Mouse (Mus musculus): Measurements from ENCODE around the gene Epha4. TPM values are rescaled to one million over a fixed set of nuclear protein-coding genes. Genes with fewer than 3 reads are reported as not detected.

Gene Epha4
- polyA plus RNA-seq, 1 experiment from 2014 or later, result 23.2 TPM

- DNase-seq (ENCODE audit: low spot score) (no peak), ATAC-seq (ENCODE audit: low read depth) (no peak)
- Histone ChIP-seq H3K36me3 (ENCODE audit: control insufficient read depth, insufficient read depth, low read length) (peaks cover 4% of the 10 kb centered on the region; the same call in 1 of the 2 replicates), H3K4me3 (ENCODE audit: low read depth, low read length) (no peak overlapping the region), H3K4me1 (ENCODE audit: control insufficient read depth, insufficient read depth, low read length) (peaks cover 6% of the 10 kb centered on the region; the same call in 1 of the 2 replicates), H3K9ac (ENCODE audit: low read depth, low read length) (no peak overlapping the region), H3K4me2 (ENCODE audit: low read depth, low read length) (no peak overlapping the region), H3K9me3 (ENCODE audit: control insufficient read depth, low read length) (no peaks in the 10 kb centered on the region), H3K27me3 (replicated peaks; ENCODE audit: control insufficient read depth, insufficient read depth, low read length) (no peaks in the 10 kb centered on the region), H3K27ac (replicated peaks; ENCODE audit: low read depth, low read length) (no peak overlapping the region)
- WGBS, result 63% methylated on average over 10 of the region's 10 CpGs
Observed at GRCm38 (mm10) chr1:77437881-77438610, 76.8 kb downstream of the Epha4 start.

- 19% methylated on average over 4 of the region's 4 CpGs for WGBS
- H3K27me3 ChIP-seq (replicated peaks; ENCODE audit: control insufficient read depth, insufficient read depth, low read length), result no peaks in the 10 kb centered on the region
- H3K36me3 ChIP-seq (ENCODE audit: control insufficient read depth, insufficient read depth, low read length), result no peaks in the 10 kb centered on the region
- no peak overlapping the region for H3K4me2 ChIP-seq (ENCODE audit: low read depth, low read length)
- DNase-seq (ENCODE audit: low spot score), result no peak
- no peak overlapping the region for H3K27ac ChIP-seq (replicated peaks; ENCODE audit: low read depth, low read length)
- no peaks in the 10 kb centered on the region for H3K4me1 ChIP-seq (ENCODE audit: control insufficient read depth, insufficient read depth, low read length)
- no peak overlapping the region for H3K9ac ChIP-seq (ENCODE audit: low read depth, low read length)
- H3K4me3 ChIP-seq (ENCODE audit: low read depth, low read length), result no peak overlapping the region
- no peaks in the 10 kb centered on the region for H3K9me3 ChIP-seq (ENCODE audit: control insufficient read depth, low read length)
- no peak for ATAC-seq (ENCODE audit: low read depth)
Observed at GRCm38 (mm10) chr1:77435045-77435444, 79.8 kb downstream of the Epha4 start.

- WGBS, result 97% methylated on average over 3 of the region's 3 CpGs
- ATAC-seq (ENCODE audit: low read depth) (no peak), DNase-seq (ENCODE audit: low spot score) (no peak)
- Histone ChIP-seq H3K9me3 (ENCODE audit: control insufficient read depth, low read length) (no peaks in the 10 kb centered on the region), H3K36me3 (ENCODE audit: control insufficient read depth, insufficient read depth, low read length) (no peaks in the 10 kb centered on the region), H3K27ac (replicated peaks; ENCODE audit: low read depth, low read length) (no peak overlapping the region), H3K9ac (ENCODE audit: low read depth, low read length) (no peak overlapping the region), H3K4me1 (ENCODE audit: control insufficient read depth, insufficient read depth, low read length) (no peaks in the 10 kb centered on the region), H3K4me2 (ENCODE audit: low read depth, low read length) (no peak overlapping the region), H3K27me3 (replicated peaks; ENCODE audit: control insufficient read depth, insufficient read depth, low read length) (no peaks in the 10 kb centered on the region), H3K4me3 (ENCODE audit: low read depth, low read length) (no peak overlapping the region)
Observed at GRCm38 (mm10) chr1:77433148-77433547, 81.7 kb downstream of the Epha4 start.

- Histone ChIP-seq H3K36me3 (ENCODE audit: control insufficient read depth, insufficient read depth, low read length) (no peaks in the 10 kb centered on the region), H3K4me2 (ENCODE audit: low read depth, low read length) (no peak overlapping the region), H3K9ac (ENCODE audit: low read depth, low read length) (no peak overlapping the region), H3K27ac (replicated peaks; ENCODE audit: low read depth, low read length) (no peak overlapping the region), H3K27me3 (replicated peaks; ENCODE audit: control insufficient read depth, insufficient read depth, low read length) (no peaks in the 10 kb centered on the region), H3K4me1 (ENCODE audit: control insufficient read depth, insufficient read depth, low read length) (no peaks in the 10 kb centered on the region), H3K4me3 (ENCODE audit: low read depth, low read length) (no peak overlapping the region), H3K9me3 (ENCODE audit: control insufficient read depth, low read length) (no peaks in the 10 kb centered on the region)
- 86% methylated on average over 2 of the region's 2 CpGs for WGBS
- DNase-seq (ENCODE audit: low spot score), result no peak
- ATAC-seq (ENCODE audit: low read depth), result no peak
Observed at GRCm38 (mm10) chr1:77432489-77432888, 82.4 kb downstream of the Epha4 start.

- 62% methylated on average over 6 of the region's 6 CpGs for WGBS
- ATAC-seq (ENCODE audit: low read depth), result peak; percentile 41; the same call in 1 of the 2 replicates
- H3K27me3 ChIP-seq (replicated peaks; ENCODE audit: control insufficient read depth, insufficient read depth, low read length), result no peaks in the 10 kb centered on the region
Observed at GRCm38 (mm10) chr1:77429174-77429573, 85.7 kb downstream of the Epha4 start.

GRCm38 (mm10) chr1:77426956-77427355 lies 87.9 kb downstream of the Epha4 start:
- DNase-seq (ENCODE audit: low spot score) (peak; percentile 40), ATAC-seq (ENCODE audit: low read depth) (no peak)
- 52% methylated on average over 6 of the region's 6 CpGs for WGBS

More at GRCm38 (mm10) chr1:77429174-77429573, 85.7 kb downstream of the Epha4 start:
- Histone ChIP-seq H3K36me3 (ENCODE audit: control insufficient read depth, insufficient read depth, low read length) (peaks cover 23% of the 10 kb centered on the region; the same call in 1 of the 2 replicates), H3K9me3 (ENCODE audit: control insufficient read depth, low read length) (no peaks in the 10 kb centered on the region), H3K9ac (ENCODE audit: low read depth, low read length) (no peak overlapping the region), H3K27ac (replicated peaks; ENCODE audit: low read depth, low read length) (no peak overlapping the region), H3K4me1 (ENCODE audit: control insufficient read depth, insufficient read depth, low read length) (0 out of 2 replicates have a peak, but pooled peaks cover 5% of the 10 kb centered on the region), H3K4me3 (ENCODE audit: low read depth, low read length) (no peak overlapping the region), H3K4me2 (ENCODE audit: low read depth, low read length) (no peak overlapping the region)
- DNase-seq (ENCODE audit: low spot score), result no peak

GRCm38 (mm10) chr1:77425171-77425570 lies 89.7 kb downstream of the Epha4 start:
- no peak for DNase-seq (ENCODE audit: low spot score)
- ATAC-seq (ENCODE audit: low read depth), result no peak
- Histone ChIP-seq H3K36me3 (ENCODE audit: control insufficient read depth, insufficient read depth, low read length) (peaks cover 28% of the 10 kb centered on the region; the same call in 1 of the 2 replicates), H3K27ac (replicated peaks; ENCODE audit: low read depth, low read length) (no peak overlapping the region), H3K4me2 (ENCODE audit: low read depth, low read length) (no peak overlapping the region), H3K4me1 (ENCODE audit: control insufficient read depth, insufficient read depth, low read length) (peaks cover 13% of the 10 kb centered on the region), H3K9me3 (ENCODE audit: control insufficient read depth, low read length) (no peaks in the 10 kb centered on the region), H3K4me3 (ENCODE audit: low read depth, low read length) (no peak overlapping the region), H3K27me3 (replicated peaks; ENCODE audit: control insufficient read depth, insufficient read depth, low read length) (no peaks in the 10 kb centered on the region), H3K9ac (ENCODE audit: low read depth, low read length) (no peak overlapping the region)
- 82% methylated on average over 3 of the region's 3 CpGs for WGBS

More at GRCm38 (mm10) chr1:77426956-77427355, 87.9 kb downstream of the Epha4 start:
- H3K36me3 ChIP-seq (ENCODE audit: control insufficient read depth, insufficient read depth, low read length), result peaks cover 25% of the 10 kb centered on the region; the same call in 1 of the 2 replicates
- H3K4me3 ChIP-seq (ENCODE audit: low read depth, low read length), result no peak overlapping the region
- no peak overlapping the region for H3K4me2 ChIP-seq (ENCODE audit: low read depth, low read length)
- no peak overlapping the region for H3K27ac ChIP-seq (replicated peaks; ENCODE audit: low read depth, low read length)
- no peaks in the 10 kb centered on the region for H3K9me3 ChIP-seq (ENCODE audit: control insufficient read depth, low read length)
- no peaks in the 10 kb centered on the region for H3K27me3 ChIP-seq (replicated peaks; ENCODE audit: control insufficient read depth, insufficient read depth, low read length)
- H3K9ac ChIP-seq (ENCODE audit: low read depth, low read length), result no peak overlapping the region
- H3K4me1 ChIP-seq (ENCODE audit: control insufficient read depth, insufficient read depth, low read length), result peaks cover 8% of the 10 kb centered on the region; the same call in 1 of the 2 replicates

GRCm38 (mm10) chr1:77421081-77421480 lies 93.8 kb downstream of the Epha4 start:
- Histone ChIP-seq H3K4me2 (ENCODE audit: low read depth, low read length) (no peak overlapping the region), H3K4me3 (ENCODE audit: low read depth, low read length) (no peak overlapping the region), H3K9me3 (ENCODE audit: control insufficient read depth, low read length) (no peaks in the 10 kb centered on the region), H3K27ac (replicated peaks; ENCODE audit: low read depth, low read length) (no peak overlapping the region), H3K27me3 (replicated peaks; ENCODE audit: control insufficient read depth, insufficient read depth, low read length) (no peaks in the 10 kb centered on the region), H3K36me3 (ENCODE audit: control insufficient read depth, insufficient read depth, low read length) (peaks cover 22% of the 10 kb centered on the region; the same call in 1 of the 2 replicates), H3K9ac (ENCODE audit: low read depth, low read length) (no peak overlapping the region), H3K4me1 (ENCODE audit: control insufficient read depth, insufficient read depth, low read length) (peaks cover 8% of the 10 kb centered on the region)
- DNase-seq (ENCODE audit: low spot score) (peak; percentile 42), ATAC-seq (ENCODE audit: low read depth) (no peak)
- 69% methylated on average over 3 of the region's 3 CpGs for WGBS

GRCm38 (mm10) chr1:77420348-77420747 lies 94.5 kb downstream of the Epha4 start:
- Histone ChIP-seq H3K27ac (replicated peaks; ENCODE audit: low read depth, low read length) (no peak overlapping the region), H3K9me3 (ENCODE audit: control insufficient read depth, low read length) (no peaks in the 10 kb centered on the region), H3K9ac (ENCODE audit: low read depth, low read length) (no peak overlapping the region), H3K36me3 (ENCODE audit: control insufficient read depth, insufficient read depth, low read length) (peaks cover 14% of the 10 kb centered on the region; the same call in 1 of the 2 replicates), H3K4me3 (ENCODE audit: low read depth, low read length) (no peak overlapping the region), H3K4me2 (ENCODE audit: low read depth, low read length) (no peak overlapping the region), H3K4me1 (ENCODE audit: control insufficient read depth, insufficient read depth, low read length) (peaks cover 8% of the 10 kb centered on the region), H3K27me3 (replicated peaks; ENCODE audit: control insufficient read depth, insufficient read depth, low read length) (no peaks in the 10 kb centered on the region)
- ATAC-seq (ENCODE audit: low read depth), result no peak
- 66% methylated on average over 2 of the region's 2 CpGs for WGBS
- DNase-seq (ENCODE audit: low spot score), result no peak
